Mouse (Mus musculus) skeletal muscle tissue, adult 2 months (tissue): ENCODE results near the gene Trappc13.
"Not testable (repeated sequence)": the region's sequence is repeated elsewhere in the genome, so short reads cannot be mapped to it uniquely, and the experiment has no call there.

Experiments used
- DNase-seq: peaks from one replicate; pipeline ENCODE4 v3.0.0-alpha.2; 2012; ENCODE audit warnings: low read depth, low spot score

Trappc13 gene

GRCm38 (mm10) chr13:104177796-104178649 lies at the start of gene Trappc13:
Gene Trappc13, minus strand, starts transcription at chr13:104178469.
- DNase-seq = no peak

DNA sequence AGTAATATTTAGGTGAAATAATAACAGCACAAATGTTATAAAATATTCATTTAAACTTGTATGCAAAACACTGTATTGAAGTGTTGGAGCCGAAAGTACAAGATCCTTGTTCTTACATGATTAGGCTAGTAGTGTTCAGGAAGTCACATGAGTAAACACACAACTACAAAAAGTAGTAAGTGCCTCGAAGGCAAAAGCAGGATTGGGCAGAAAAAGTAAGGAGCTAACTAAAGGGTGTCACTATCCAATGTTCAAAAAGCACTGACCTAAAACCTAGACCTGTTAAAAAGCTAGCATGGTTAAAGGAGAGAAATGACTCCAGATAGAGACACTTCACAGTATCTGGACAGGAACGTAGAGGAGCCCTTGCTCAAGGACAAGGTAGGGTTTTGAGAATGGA lies 49.2 kb upstream of the Trappc13 start:
- no peak for DNase-seq

DNA sequence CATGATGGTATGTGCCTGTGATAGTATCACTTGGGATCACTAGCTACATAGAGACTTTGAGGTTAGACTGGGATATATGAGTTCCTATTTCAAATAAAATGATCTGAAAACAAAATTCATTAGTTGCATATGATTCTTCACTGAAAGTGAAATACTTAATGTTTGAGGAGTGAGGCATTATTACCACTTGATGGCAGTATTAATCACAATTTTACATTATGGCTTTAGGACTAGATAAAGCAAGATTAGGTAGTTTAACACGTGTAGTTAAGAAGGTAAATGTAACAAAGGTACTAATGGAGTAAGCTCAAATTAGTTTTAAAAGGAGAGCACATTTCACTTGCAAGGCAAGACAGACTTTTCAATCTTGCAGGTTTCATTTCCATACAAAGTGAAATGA lies 26.0 kb upstream of the Trappc13 start:
- no peak for DNase-seq

DNA sequence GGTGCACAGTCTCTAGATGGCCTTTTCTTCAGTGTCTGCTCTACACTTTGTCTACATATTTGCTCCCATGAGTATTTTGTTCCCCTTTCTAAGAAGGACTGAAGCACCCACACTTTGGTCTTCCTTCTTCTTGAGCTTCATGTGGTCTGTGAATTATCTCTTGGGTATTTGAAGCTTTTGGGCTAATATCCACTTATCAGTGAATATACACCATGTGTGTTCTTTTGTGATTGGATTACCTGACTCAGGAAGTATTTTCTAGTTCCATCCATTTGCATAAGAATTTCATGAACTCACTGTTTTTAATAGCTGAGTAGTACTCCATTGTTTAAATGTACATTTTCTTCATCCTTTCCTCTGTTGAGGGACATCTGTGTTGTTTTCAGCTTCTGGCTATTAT lies 17.6 kb upstream of the Trappc13 start:
- not testable (repeated sequence) for DNase-seq

- no peak for DNase-seq
Observed at GRCm38 (mm10) chr13:104187357-104187756, 9.1 kb upstream of the Trappc13 start.

DNA sequence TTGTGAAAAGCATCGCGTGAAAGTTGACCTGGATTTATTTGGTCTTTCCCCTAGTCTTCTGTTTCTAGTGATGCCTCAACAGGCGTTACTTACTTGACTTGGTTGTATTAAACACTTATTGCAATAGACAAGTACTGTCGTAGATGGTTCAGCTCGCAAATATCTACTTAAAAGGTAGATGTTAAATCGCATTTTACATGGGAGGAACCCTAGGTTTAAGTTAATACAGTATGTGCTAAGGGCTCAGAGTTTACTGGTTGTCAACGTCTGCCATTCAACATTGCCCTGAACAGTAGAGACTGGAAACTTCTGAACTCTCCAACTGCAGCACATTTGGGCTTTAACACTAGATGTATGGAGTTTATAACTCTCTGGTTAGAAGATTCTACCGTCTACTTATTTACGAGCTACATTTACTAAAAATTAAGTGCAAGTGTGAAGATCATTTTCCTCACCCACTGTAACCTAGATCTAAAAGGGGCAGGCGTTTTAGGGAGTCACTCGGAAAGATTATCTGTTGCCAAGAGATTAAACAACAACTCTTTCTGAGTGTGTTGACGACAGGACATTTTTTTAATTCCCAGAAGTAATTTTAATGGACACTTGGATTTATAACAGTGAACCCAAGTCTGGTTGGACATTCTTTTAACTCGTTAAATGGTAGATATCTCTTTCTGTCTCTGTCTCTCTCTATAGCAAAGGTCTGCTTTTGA lies 1.1 kb upstream of the Trappc13 start:
- no peak for DNase-seq

- DNase-seq = peak; percentile 99
Observed at GRCm38 (mm10) chr13:104178650-104179121, 417 bp upstream of the Trappc13 start, which contains the start of gene Trim23. Gene Trim23, plus strand, starts transcription at chr13:104178797.

GRCm38 (mm10) chr13:104176874-104177273 lies 1.4 kb downstream of the Trappc13 start:
- DNase-seq = no peak

- DNase-seq = no peak
Observed at GRCm38 (mm10) chr13:104172498-104172897, 5.8 kb downstream of the Trappc13 start.

- DNase-seq = no peak
Observed at GRCm38 (mm10) chr13:104171711-104172110, 6.6 kb downstream of the Trappc13 start.

DNA sequence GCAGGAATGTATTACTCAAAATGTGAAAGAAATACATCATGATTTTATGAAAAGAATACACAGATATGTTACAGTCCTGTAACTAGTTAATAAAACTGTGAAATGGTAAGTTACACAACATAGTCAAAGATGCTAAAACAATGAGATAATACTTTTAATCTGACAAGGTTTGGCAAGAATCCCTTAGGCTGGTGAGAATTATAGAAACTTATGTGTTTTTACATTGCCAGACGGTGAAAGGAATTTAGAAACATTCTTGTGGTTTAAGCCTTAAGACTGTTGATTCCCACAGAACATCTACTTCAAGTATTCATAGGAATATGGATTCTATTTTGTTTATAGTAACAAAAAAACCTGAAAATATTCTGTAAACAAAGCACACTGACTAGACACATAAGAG lies 22.6 kb downstream of the Trappc13 start:
- no peak for DNase-seq

GRCm38 (mm10) chr13:104155106-104155505 lies 23.2 kb downstream of the Trappc13 start:
- DNase-seq = no peak

GRCm38 (mm10) chr13:104154180-104154579 lies 24.1 kb downstream of the Trappc13 start:
- DNase-seq = no peak

GRCm38 (mm10) chr13:104145646-104146045 lies 32.6 kb downstream of the Trappc13 start:
- no peak for DNase-seq

DNA sequence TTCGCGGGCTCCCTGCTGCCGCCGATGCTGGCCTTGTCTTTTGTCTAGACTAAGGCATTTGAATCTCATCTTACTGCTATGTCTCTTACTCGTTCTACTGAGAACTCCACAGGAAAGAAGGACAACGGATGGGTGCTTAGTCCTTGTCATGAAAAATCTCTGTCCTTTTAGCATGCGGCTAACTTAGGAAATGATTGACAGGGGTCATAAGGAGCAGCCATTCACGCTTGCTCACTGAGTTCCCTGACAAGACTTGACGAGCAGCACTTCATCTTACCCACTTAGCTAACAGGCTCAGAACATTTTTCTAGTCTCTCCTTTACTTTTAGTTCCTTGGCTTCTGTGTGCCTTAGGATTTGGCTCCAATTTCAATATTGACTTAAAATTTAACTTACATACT lies 33.4 kb downstream of the Trappc13 start:
- DNase-seq = no peak

GRCm38 (mm10) chr13:104139369-104140209 lies 38.7 kb downstream of the Trappc13 start:
- peak; percentile 57 for DNase-seq

DNA sequence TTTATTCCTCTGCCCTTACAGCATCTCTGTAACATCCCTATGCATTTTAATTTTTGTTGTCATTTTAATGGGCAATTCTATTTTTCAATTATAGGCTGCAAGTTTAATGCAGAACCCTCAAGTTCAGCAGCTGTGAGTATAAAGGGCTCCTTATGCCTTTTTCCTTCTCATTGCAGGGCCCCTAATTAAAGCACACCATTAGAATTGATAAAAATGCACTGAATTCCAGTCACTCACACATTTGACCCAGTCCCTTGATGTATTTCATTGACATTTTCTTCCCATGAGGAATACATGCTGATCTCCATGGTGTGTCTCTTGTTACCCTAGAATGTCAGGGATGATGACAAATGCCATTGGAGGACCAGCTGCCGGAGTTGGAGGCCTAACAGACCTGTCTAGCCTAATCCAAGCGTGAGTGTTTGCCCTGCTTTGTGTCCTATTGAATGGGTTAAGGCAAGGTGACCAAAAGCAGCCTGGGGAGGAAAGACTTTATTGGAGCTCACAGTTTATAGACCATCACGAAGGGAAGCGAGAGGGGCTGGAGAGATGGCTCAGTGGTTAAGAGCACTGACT lies 43.7 kb downstream of the Trappc13 start:
- DNase-seq = no peak

DNA sequence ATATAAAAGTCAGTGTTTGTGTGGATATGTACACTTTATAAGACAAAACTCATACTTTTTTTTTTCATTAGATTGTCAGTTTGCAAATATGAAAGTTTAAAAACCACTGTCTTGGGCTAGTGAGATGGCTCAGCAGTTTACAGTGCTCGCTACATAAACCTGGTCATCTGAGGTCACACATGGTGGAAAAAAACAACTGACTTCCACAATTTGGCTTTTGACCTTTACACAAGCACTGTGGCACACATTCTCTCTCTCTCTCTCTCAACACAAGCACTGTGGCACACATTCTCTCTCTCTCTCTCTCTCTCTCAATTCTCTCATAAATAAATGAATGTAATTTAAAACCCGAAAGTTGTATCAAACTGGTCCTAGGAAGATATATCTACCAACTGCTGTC lies 45.7 kb downstream of the Trappc13 start:
- no peak for DNase-seq

DNA sequence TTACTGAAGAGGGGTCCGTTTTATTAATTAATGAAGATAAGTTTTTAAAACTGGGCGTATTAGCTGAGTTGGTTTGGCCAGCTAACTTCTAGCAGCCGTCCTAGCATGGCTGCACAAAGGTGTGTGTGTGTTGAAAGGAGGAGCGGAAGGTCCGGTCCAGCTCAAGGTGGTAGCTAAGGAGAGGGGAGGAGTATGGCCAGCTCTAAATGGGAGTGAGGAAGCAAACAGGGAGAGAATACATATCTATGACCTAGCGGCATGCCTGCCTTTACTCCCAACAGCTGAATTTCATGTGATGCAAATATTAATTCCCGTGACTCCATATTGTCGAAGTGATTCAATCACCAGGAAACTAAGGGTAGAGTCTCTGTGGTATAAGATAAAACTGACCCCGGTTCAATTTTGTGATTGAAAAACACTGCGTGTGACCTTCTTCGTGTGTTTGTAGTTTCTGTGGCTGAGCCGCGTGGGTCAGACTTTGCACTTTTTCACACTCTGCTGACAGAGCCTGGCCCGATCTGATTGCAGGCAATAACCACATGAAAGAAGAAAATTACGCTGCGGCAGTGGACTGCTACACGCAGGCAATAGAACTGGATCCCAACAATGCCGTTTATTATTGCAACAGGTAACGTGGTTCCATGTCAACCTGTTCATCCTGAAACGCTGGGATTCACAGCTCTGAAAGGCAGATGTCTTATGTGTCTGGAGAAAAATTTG lies 54.4 kb downstream of the Trappc13 start:
- no peak for DNase-seq

GRCm38 (mm10) chr13:104122078-104122840 lies 56.0 kb downstream of the Trappc13 start:
- DNase-seq = no peak
